Mouse (Mus musculus): ENCODE results near the gene 1700029I15Rik.

- no peak for TF ChIP-seq EP300 (IDR thresholded peaks at IDR 0.05; ENCODE audit: low read depth)
- TF ChIP-seq CTCF (IDR thresholded peaks at IDR 0.05; ENCODE audit: low read depth) = no peak
Observed at GRCm38 (mm10) chr2:92360186-92360823, 22.0 kb upstream of the 1700029I15Rik start.

Measured in liver, postnatal 0 days (tissue).